Mouse (Mus musculus) brown adipose tissue, adult 24 weeks (tissue): ENCODE measurements at regions not wholly inside any gene's neighbourhood (a gene's known extent, or its start where the extent isn't known, plus 50 kb on each side); places are given as distances from the start of the nearest gene placed in this dataset.
A peak's percentile ranks its signal among the peaks of the same experiment; 100 is the strongest.

Source experiments
- H3K27ac ChIP-seq: fragments of 200-500 bp; replicated peaks from 2 replicates; pipeline ENCODE4 v1.5.1; 2012; ENCODE audit warnings: low read depth, mild to moderate bottlenecking, low read length
- H3K4me1 ChIP-seq: fragments of 200-500 bp; 2 replicates; pipeline ENCODE4 v1.6.1; 2012; ENCODE audit warnings: low read length, mixed read lengths; ENCODE audit not compliant: control insufficient read depth, insufficient read depth, insufficient read length
- H3K4me3 ChIP-seq: fragments of 200-500 bp; 2 replicates; pipeline ENCODE4 v1.5.1; 2012; ENCODE audit warnings: low read depth, mild to moderate bottlenecking, low read length, moderate library complexity; ENCODE audit not compliant: insufficient read depth

DNA sequence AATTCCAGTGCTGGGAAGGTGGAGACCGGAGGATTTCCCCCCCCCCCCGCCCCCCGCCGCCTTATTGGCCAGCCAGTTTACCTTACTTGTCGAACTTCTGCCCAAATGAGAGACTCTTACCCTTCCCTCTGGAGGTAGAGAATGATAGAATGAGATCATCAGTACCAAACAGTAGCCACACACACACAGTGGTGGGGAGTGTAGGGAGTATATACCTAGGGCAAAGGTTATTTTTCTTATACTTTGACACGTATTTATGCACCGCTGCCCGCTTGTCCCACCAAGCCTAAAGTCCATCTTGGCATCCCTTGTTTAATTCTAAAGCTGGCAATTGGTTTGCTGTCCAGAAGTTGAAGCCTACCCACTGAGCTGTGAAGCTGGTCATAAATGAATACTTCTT lies 213.6 kb upstream of the Jag1 start:
- no peak overlapping the region for H3K4me3 ChIP-seq

GRCm38 (mm10) chr2:137323445-137323844 lies 207.0 kb upstream of the Jag1 start:
- Histone ChIP-seq H3K4me3 (no peak overlapping the region), H3K27ac (no peak overlapping the region), H3K4me1 (peaks cover 3% of the 10 kb centered on the region; the same call in 1 of the 2 replicates)

More for the DNA sequence above, 213.6 kb upstream of the Jag1 start:
- Histone ChIP-seq H3K27ac (no peak overlapping the region), H3K4me1 (no peaks in the 10 kb centered on the region)

DNA sequence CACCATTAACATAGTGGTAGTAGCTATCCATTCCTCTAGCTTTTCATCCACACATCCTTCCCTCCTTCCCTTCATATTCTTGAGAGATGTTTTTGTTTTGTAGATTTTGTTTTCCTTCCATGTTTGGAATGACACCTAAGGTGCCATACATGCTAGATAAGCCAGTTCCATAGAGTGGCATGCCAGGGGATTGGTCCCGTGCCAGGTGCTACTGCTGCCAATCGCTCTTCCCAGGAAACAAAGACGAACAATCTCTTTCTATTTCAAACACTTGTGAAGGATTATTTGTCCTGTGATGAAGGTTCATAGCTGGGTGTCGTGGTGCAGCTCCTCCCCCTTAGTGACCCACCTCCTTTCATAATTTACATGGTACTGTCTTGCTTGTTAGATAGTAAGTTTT lies 194.1 kb upstream of the Jag1 start:
- Histone ChIP-seq H3K27ac (no peak overlapping the region), H3K4me1 (no peaks in the 10 kb centered on the region), H3K4me3 (no peak overlapping the region)

DNA sequence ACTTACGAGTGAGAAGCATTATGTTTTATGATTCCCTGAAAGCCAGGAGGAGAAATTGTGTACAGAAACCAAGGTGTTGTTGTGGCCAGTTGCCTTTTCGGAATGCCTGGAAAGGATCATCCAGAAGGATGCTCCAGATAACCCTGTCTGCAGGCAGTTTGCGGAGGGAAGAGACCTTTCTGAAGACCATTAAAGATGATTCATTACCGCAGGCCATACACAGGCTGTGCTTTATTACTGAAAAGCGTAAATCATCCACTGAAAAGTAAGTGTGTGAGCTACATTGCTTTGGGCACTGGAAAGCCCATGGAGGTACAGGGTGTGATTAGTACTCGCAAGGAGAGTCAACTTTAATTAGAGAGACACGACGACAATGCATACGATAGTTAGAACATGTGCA lies 191.7 kb upstream of the Jag1 start:
- Histone ChIP-seq H3K4me3 (no peak overlapping the region), H3K4me1 (no peaks in the 10 kb centered on the region; the same call in 1 of the 2 replicates), H3K27ac (no peak overlapping the region)

DNA sequence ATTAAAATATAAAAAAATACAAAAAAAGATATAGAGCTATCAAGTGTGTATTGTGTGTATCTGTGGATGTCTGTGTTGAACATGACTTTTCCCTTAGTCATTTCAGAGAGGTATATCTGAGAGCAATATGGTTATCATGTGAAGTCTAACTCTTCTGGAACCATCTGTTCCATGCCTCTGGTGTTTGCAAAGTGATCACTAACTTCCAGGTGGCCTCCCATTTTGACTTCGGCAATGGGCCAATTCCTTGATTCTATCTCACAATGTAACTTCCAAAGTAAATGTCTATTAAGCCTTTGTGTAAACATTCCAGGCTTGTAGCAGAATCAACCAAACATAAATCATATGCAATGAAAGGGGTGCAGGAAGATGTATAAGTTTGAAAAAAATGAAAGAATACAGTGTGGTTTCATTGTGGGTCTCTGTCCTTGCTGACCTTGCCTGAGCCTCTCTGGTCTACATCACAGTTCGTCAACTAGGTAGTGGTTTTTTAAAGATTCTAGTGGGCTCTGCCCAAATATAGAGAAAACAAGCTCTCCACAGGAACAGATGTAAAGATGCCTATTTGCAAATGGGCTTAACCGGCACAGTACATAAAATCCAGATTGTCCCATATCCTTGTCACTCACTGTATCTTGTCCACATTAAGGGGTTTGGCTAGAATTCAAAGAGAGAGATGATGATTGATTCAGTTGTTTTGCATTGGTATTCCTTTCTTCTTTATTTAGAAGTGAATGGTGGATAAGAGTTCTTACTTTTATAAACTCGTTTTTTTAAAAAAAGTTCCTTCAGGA lies 185.2 kb upstream of the Jag1 start:
- H3K27ac ChIP-seq, result no peak overlapping the region
- H3K4me1 ChIP-seq, result peaks cover 2% of the 10 kb centered on the region
- no peak overlapping the region for H3K4me3 ChIP-seq

- H3K27ac ChIP-seq, result no peak overlapping the region
- no peaks in the 10 kb centered on the region; the same call in 1 of the 2 replicates for H3K4me1 ChIP-seq
- H3K4me3 ChIP-seq, result no peak overlapping the region
Observed at GRCm38 (mm10) chr2:137289231-137289630, 172.8 kb upstream of the Jag1 start.

DNA sequence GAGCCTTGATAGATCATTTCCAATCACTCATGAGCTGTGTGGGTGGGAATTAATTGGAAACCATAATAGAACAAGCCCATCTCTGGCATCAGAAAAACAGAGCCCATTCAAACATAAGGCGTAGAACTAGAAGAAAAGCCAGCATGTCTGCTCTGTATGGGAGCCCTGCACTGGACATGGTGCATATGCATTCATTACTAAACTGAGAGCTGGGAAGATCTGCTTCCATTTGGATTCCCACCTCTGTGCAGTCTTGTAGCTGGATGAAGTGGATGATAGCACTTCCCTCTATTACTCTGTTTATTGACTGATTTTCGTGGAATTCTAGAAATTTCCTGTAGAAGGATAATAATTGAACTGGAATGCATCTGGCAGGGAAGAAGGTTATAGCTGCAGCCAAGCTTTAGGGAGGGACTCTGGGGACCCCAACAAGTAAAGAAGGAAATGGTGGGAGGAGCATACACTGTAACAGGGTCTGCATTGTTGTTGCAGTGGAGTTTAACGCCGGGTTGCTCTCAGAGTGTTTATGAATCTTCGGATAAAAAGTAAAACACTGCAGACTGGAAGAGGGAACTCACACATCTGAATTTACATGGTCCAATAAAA lies 155.2 kb upstream of the Jag1 start:
- Histone ChIP-seq H3K27ac (peak overlapping the region; percentile 9; the same call in 1 of the 2 replicates), H3K4me3 (no peak overlapping the region), H3K4me1 (no peaks in the 10 kb centered on the region)

DNA sequence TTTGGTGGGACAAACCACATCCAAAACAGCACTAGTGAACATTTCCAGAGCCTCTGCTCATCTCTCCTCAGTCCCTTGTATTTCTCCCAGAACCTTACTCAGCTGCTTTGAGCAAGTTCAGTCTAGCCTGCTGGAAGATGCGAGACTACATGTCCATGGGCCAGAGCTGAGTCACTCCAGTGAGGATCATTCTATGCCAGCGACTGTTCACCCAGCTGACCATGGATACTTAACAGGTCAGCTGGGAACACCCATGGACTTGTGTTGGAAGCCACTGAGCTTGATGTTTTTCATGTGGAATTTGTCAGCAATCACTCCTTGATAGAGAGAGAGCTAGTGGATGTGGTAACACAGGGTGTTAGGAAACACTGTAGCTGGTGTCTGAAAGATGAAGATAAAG lies 146.5 kb upstream of the Jag1 start:
- Histone ChIP-seq H3K27ac (no peak overlapping the region), H3K4me1 (no peaks in the 10 kb centered on the region), H3K4me3 (no peak overlapping the region)

- Histone ChIP-seq H3K4me1 (no peaks in the 10 kb centered on the region), H3K27ac (no peak overlapping the region), H3K4me3 (no peak overlapping the region)
Observed at GRCm38 (mm10) chr2:137257847-137258515, 141.5 kb upstream of the Jag1 start.

DNA sequence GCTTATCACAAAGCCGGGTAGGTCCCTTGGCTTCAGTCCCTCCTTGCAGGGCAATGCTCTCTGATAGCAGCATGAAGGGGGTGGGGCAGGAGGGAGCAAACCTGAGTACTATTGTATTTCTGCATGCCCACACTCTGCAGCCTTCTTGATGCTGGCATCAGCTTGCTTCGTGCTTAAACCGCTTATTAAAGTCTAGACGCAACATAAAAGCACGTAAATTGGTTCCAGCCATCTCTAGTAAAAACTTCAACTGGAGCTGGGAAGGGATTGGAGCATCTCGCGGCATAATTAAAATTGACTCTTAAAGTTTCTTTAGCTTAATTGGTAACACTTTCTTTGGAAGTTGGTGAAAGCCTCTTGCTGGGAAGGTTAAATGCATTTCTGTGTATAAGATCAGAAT lies 131.5 kb upstream of the Jag1 start:
- Histone ChIP-seq H3K4me1 (no peaks in the 10 kb centered on the region), H3K4me3 (no peak overlapping the region), H3K27ac (no peak overlapping the region)

DNA sequence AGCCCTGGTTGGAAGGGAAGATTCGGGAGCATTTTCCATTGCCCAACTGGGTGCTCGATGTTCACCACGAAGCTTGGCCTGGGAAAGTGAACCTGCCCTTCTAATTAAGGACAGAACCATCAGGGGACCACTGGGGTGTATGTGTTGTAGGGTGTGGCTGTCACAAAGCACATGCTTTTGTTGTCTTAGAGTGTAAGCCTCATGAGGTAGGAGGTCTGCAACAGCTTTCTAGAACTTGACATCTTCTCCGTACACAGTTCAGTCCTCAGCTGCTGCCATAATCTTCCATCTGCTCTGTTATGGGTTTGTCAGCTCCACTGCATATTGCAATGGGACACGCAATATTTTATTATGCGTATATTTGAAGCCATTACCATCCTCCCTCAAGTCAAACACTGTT lies 127.9 kb upstream of the Jag1 start:
- Histone ChIP-seq H3K4me3 (no peak overlapping the region), H3K4me1 (no peaks in the 10 kb centered on the region), H3K27ac (no peak overlapping the region)

DNA sequence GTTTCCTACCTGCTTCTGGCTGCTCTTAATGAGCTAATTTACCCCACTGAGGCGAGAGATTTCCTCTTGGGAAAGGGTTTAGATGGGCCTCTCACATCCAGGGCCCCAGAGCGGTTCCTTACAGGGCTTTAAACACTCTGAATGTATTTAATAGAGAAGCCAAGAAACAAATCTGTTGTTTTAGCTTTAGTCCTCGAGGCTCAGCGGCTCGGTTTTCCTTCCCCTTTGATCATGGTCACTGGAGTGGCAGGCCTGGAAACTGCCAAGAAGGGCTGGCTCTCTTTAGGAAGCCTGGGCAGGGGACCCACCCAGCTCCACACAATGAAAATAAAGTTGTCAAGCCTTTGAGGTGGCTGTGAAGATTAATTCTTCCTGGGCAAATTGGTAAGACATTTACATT lies 127.5 kb upstream of the Jag1 start:
- no peaks in the 10 kb centered on the region for H3K4me1 ChIP-seq
- no peak overlapping the region for H3K4me3 ChIP-seq
- H3K27ac ChIP-seq, result no peak overlapping the region

GRCm38 (mm10) chr2:137236961-137237360 lies 120.5 kb upstream of the Jag1 start:
- no peak overlapping the region for H3K27ac ChIP-seq
- no peaks in the 10 kb centered on the region for H3K4me1 ChIP-seq
- no peak overlapping the region for H3K4me3 ChIP-seq

- Histone ChIP-seq H3K27ac (no peak overlapping the region), H3K4me1 (no peaks in the 10 kb centered on the region), H3K4me3 (no peak overlapping the region)
Observed at GRCm38 (mm10) chr2:137233936-137234335, 117.5 kb upstream of the Jag1 start.

- Histone ChIP-seq H3K4me3 (no peak overlapping the region), H3K27ac (no peak overlapping the region), H3K4me1 (no peaks in the 10 kb centered on the region)
Observed at GRCm38 (mm10) chr2:137231161-137231560, 114.7 kb upstream of the Jag1 start.
